Mouse (Mus musculus): ENCODE measurements around the gene Cdt1. TPM values are rescaled to one million over a fixed set of nuclear protein-coding genes. Genes with fewer than 3 reads are reported as not detected.

The Cdt1 gene
- polyA plus RNA-seq (2014; fragmentation: Nextera tagmentation; extraction: Ambion mirVana), result 34.8 and 36.4 TPM in 2 replicates

DNA sequence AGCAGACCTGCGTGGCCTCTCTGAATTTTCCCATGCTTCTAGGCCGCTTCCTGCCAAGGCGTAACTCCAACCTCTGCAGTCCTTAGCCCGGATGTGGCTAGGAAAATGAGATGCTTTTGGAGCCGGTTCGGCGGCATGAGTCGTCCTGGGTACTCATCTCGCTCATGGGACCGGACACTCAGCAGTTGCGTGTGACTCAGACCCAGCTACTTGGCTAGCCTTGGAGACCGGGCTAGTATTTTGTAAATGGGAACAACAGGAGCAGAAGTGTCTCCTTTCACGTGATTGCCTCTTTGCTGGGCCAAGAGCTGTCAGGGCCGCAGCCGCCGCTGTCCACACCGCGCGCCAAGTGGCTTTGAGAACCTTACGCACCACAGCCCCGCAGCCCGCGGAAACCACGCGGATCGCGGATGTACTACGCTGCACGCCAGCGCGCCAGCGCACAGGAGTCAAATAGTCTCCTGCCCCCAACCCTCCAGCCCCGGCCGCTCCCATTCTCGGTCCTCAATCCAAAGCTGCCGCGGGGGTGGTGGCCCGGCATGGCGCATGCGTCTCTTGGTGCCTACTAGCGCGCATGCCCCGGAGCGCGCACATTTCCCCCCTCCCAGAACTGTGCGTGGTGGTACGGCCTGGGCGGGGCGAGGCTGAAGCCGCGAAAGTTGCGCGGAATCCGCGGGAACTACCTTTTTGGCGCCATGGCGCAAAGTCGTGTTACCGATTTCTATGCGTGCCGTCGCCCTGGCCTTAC is at the start of gene Cdt1:
Gene Cdt1, plus strand, starts transcription at position 655 of the 748 bp plus-strand sequence.
- Histone ChIP-seq H3K4me3 (ENCODE audit: low read depth, low read length) (peak within 1 kb of the TSS; percentile 91), H3K4me2 (replicated peaks; ENCODE audit: low read depth, low read length) (peak within 1 kb of the TSS; percentile 93), H3K36me3 (ENCODE audit: control insufficient read depth, insufficient read depth, low read length) (peaks cover 30% of the 10 kb centered on the region), H3K27ac (ENCODE audit: low read length) (peak within 1 kb of the TSS; percentile 96), H3K9ac (replicated peaks; ENCODE audit: low read depth, low read length) (peak within 1 kb of the TSS; percentile 94), H3K4me1 (ENCODE audit: control insufficient read depth, insufficient read depth, low read length) (peaks cover 19% of the 10 kb centered on the region), H3K9me3 (ENCODE audit: control insufficient read depth, low read depth, low read length) (no peaks in the 10 kb centered on the region), H3K27me3 (ENCODE audit: control insufficient read depth, insufficient read depth, low read length) (no peaks in the 10 kb centered on the region)
- WGBS, result under 1% methylated on average over 62 of the region's 62 CpGs
- peak; percentile 97 for ATAC-seq (ENCODE audit: insufficient number of reproducible peaks, insufficient read depth, low FRiP score, low read depth)

GRCm38 (mm10) chr8:122520611-122521010 is 47.2 kb upstream of the Cdt1 start:
- no peaks in the 10 kb centered on the region for H3K36me3 ChIP-seq (ENCODE audit: control insufficient read depth, insufficient read depth, low read length)
- H3K27ac ChIP-seq (ENCODE audit: low read length), result no peak overlapping the region
- H3K9ac ChIP-seq (replicated peaks; ENCODE audit: low read depth, low read length), result no peak overlapping the region
- no peak overlapping the region for H3K4me2 ChIP-seq (replicated peaks; ENCODE audit: low read depth, low read length)
- no peak overlapping the region for H3K4me3 ChIP-seq (ENCODE audit: low read depth, low read length)
- no peaks in the 10 kb centered on the region for H3K27me3 ChIP-seq (ENCODE audit: control insufficient read depth, insufficient read depth, low read length)
- peaks cover 43% of the 10 kb centered on the region for H3K4me1 ChIP-seq (ENCODE audit: control insufficient read depth, insufficient read depth, low read length)
- no peak for ATAC-seq (ENCODE audit: insufficient number of reproducible peaks, insufficient read depth, low FRiP score, low read depth)
- 81% methylated on average over 11 of the region's 11 CpGs for WGBS
- no peaks in the 10 kb centered on the region for H3K9me3 ChIP-seq (ENCODE audit: control insufficient read depth, low read depth, low read length)

GRCm38 (mm10) chr8:122522796-122523651 is 44.8 kb upstream of the Cdt1 start:
- Histone ChIP-seq H3K27me3 (ENCODE audit: control insufficient read depth, insufficient read depth, low read length) (no peaks in the 10 kb centered on the region), H3K4me3 (ENCODE audit: low read depth, low read length) (no peak overlapping the region), H3K9ac (replicated peaks; ENCODE audit: low read depth, low read length) (0 out of 2 replicates have a peak overlapping the region, but pooled peaks have one; percentile 28), H3K9me3 (ENCODE audit: control insufficient read depth, low read depth, low read length) (no peaks in the 10 kb centered on the region), H3K4me2 (replicated peaks; ENCODE audit: low read depth, low read length) (peak overlapping the region; percentile 20; the same call in 1 of the 2 replicates), H3K27ac (ENCODE audit: low read length) (peak overlapping the region; percentile 85), H3K36me3 (ENCODE audit: control insufficient read depth, insufficient read depth, low read length) (no peaks in the 10 kb centered on the region), H3K4me1 (ENCODE audit: control insufficient read depth, insufficient read depth, low read length) (peaks cover 51% of the 10 kb centered on the region)
- peak; percentile 37; the same call in 1 of the 2 replicates for ATAC-seq (ENCODE audit: insufficient number of reproducible peaks, insufficient read depth, low FRiP score, low read depth)
- WGBS, result 34% methylated on average over 14 of the region's 14 CpGs

GRCm38 (mm10) chr8:122523652-122524360 is 44.0 kb upstream of the Cdt1 start:
- 0 out of 2 replicates have a peak overlapping the region, but pooled peaks have one; percentile 28 for H3K9ac ChIP-seq (replicated peaks; ENCODE audit: low read depth, low read length)
- H3K27ac ChIP-seq (ENCODE audit: low read length), result peak overlapping the region; percentile 85
- no peaks in the 10 kb centered on the region for H3K27me3 ChIP-seq (ENCODE audit: control insufficient read depth, insufficient read depth, low read length)
- ATAC-seq (ENCODE audit: insufficient number of reproducible peaks, insufficient read depth, low FRiP score, low read depth), result no peak
- peaks cover 43% of the 10 kb centered on the region for H3K4me1 ChIP-seq (ENCODE audit: control insufficient read depth, insufficient read depth, low read length)
- H3K4me3 ChIP-seq (ENCODE audit: low read depth, low read length), result no peak overlapping the region
- no peaks in the 10 kb centered on the region for H3K36me3 ChIP-seq (ENCODE audit: control insufficient read depth, insufficient read depth, low read length)
- no peaks in the 10 kb centered on the region for H3K9me3 ChIP-seq (ENCODE audit: control insufficient read depth, low read depth, low read length)
- 24% methylated on average over 23 of the region's 23 CpGs for WGBS
- peak overlapping the region; percentile 20; the same call in 1 of the 2 replicates for H3K4me2 ChIP-seq (replicated peaks; ENCODE audit: low read depth, low read length)

GRCm38 (mm10) chr8:122524506-122524905 is 43.3 kb upstream of the Cdt1 start:
- Histone ChIP-seq H3K4me1 (ENCODE audit: control insufficient read depth, insufficient read depth, low read length) (peaks cover 42% of the 10 kb centered on the region), H3K9ac (replicated peaks; ENCODE audit: low read depth, low read length) (no peak overlapping the region), H3K4me2 (replicated peaks; ENCODE audit: low read depth, low read length) (no peak overlapping the region), H3K9me3 (ENCODE audit: control insufficient read depth, low read depth, low read length) (no peaks in the 10 kb centered on the region), H3K27me3 (ENCODE audit: control insufficient read depth, insufficient read depth, low read length) (no peaks in the 10 kb centered on the region), H3K27ac (ENCODE audit: low read length) (no peak overlapping the region), H3K36me3 (ENCODE audit: control insufficient read depth, insufficient read depth, low read length) (no peaks in the 10 kb centered on the region), H3K4me3 (ENCODE audit: low read depth, low read length) (no peak overlapping the region)
- WGBS, result 77% methylated on average over 6 of the region's 6 CpGs
- no peak for ATAC-seq (ENCODE audit: insufficient number of reproducible peaks, insufficient read depth, low FRiP score, low read depth)

GRCm38 (mm10) chr8:122525004-122525403 is 42.8 kb upstream of the Cdt1 start:
- H3K27me3 ChIP-seq (ENCODE audit: control insufficient read depth, insufficient read depth, low read length), result no peaks in the 10 kb centered on the region
- H3K36me3 ChIP-seq (ENCODE audit: control insufficient read depth, insufficient read depth, low read length), result no peaks in the 10 kb centered on the region
- no peak overlapping the region for H3K4me3 ChIP-seq (ENCODE audit: low read depth, low read length)
- ATAC-seq (ENCODE audit: insufficient number of reproducible peaks, insufficient read depth, low FRiP score, low read depth), result 0 out of 2 replicates have a peak, but pooled peaks have one; percentile 28
- H3K9ac ChIP-seq (replicated peaks; ENCODE audit: low read depth, low read length), result no peak overlapping the region
- no peak overlapping the region for H3K27ac ChIP-seq (ENCODE audit: low read length)
- WGBS, result 60% methylated on average over 6 of the region's 6 CpGs
- H3K4me1 ChIP-seq (ENCODE audit: control insufficient read depth, insufficient read depth, low read length), result peaks cover 42% of the 10 kb centered on the region
- no peak overlapping the region for H3K4me2 ChIP-seq (replicated peaks; ENCODE audit: low read depth, low read length)
- H3K9me3 ChIP-seq (ENCODE audit: control insufficient read depth, low read depth, low read length), result no peaks in the 10 kb centered on the region

DNA sequence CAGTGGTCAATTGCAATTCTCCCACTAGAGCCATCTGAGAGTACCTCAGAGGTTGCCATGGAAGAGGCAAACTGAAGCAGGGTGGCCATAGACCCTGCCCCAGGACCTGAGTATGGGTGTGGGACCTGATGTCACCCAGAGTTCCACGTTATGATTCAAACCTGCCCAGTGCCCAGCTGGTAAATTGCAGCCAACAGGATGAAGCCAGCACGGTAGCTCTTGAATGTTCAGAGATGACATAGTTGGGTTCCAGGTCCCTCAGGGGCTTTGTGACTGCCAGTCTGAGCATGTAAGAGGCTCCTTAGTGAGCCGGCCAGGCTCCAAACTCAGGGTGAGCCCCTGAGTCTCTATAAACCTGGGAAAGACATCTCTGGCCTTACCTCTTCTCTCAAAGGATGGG is 41.7 kb upstream of the Cdt1 start:
- no peak overlapping the region for H3K4me3 ChIP-seq (ENCODE audit: low read depth, low read length)
- H3K9ac ChIP-seq (replicated peaks; ENCODE audit: low read depth, low read length), result no peak overlapping the region
- no peaks in the 10 kb centered on the region for H3K27me3 ChIP-seq (ENCODE audit: control insufficient read depth, insufficient read depth, low read length)
- H3K9me3 ChIP-seq (ENCODE audit: control insufficient read depth, low read depth, low read length), result no peaks in the 10 kb centered on the region
- 57% methylated on average over 3 of the region's 3 CpGs for WGBS
- no peaks in the 10 kb centered on the region for H3K36me3 ChIP-seq (ENCODE audit: control insufficient read depth, insufficient read depth, low read length)
- no peak for ATAC-seq (ENCODE audit: insufficient number of reproducible peaks, insufficient read depth, low FRiP score, low read depth)
- no peak overlapping the region for H3K27ac ChIP-seq (ENCODE audit: low read length)
- H3K4me2 ChIP-seq (replicated peaks; ENCODE audit: low read depth, low read length), result no peak overlapping the region
- H3K4me1 ChIP-seq (ENCODE audit: control insufficient read depth, insufficient read depth, low read length), result peaks cover 42% of the 10 kb centered on the region

All from stomach, embryonic 14.5 days (tissue).